Mouse (Mus musculus): ENCODE results near the gene Col25a1. TPM values are rescaled to one million over a fixed set of nuclear protein-coding genes. Genes with fewer than 3 reads are reported as not detected.

Gene Col25a1
- polyA plus RNA-seq, 1 experiment: 0.04 TPM

GRCm38 (mm10) chr3:130137204-130137603 is 5.9 kb downstream of the Col25a1 start:
- Histone ChIP-seq H3K36me3 (ENCODE audit: control insufficient read depth, insufficient read depth, low read length) (no peaks in the 10 kb centered on the region), H3K27ac (ENCODE audit: insufficient read depth, low read depth, low read length) (no peak overlapping the region), H3K27me3 (ENCODE audit: control insufficient read depth, insufficient read depth, low read length) (no peaks in the 10 kb centered on the region), H3K4me3 (ENCODE audit: low read depth, low read length) (no peak overlapping the region), H3K4me1 (ENCODE audit: control insufficient read depth, insufficient read depth, insufficient read length, low read length) (no peaks in the 10 kb centered on the region)
- TF ChIP-seq POLR2A (IDR thresholded peaks at IDR 0.05; ENCODE audit: low read depth, low read length): no peak
- TF ChIP-seq CTCF (IDR thresholded peaks at IDR 0.05; ENCODE audit: extremely low read depth, insufficient read length, insufficient replicate concordance, low read depth, low read length): no peak

GRCm38 (mm10) chr3:130137640-130138039 is 6.3 kb downstream of the Col25a1 start:
- no peaks in the 10 kb centered on the region for H3K36me3 ChIP-seq (ENCODE audit: control insufficient read depth, insufficient read depth, low read length)
- H3K4me3 ChIP-seq (ENCODE audit: low read depth, low read length): no peak overlapping the region
- no peaks in the 10 kb centered on the region for H3K4me1 ChIP-seq (ENCODE audit: control insufficient read depth, insufficient read depth, insufficient read length, low read length)
- 11% methylated on average over 3 of the region's 3 CpGs for WGBS
- H3K27me3 ChIP-seq (ENCODE audit: control insufficient read depth, insufficient read depth, low read length): no peaks in the 10 kb centered on the region
- no peak overlapping the region for H3K27ac ChIP-seq (ENCODE audit: insufficient read depth, low read depth, low read length)
- no peak for TF ChIP-seq CTCF (IDR thresholded peaks at IDR 0.05; ENCODE audit: extremely low read depth, insufficient read length, insufficient replicate concordance, low read depth, low read length)
- no peak for TF ChIP-seq POLR2A (IDR thresholded peaks at IDR 0.05; ENCODE audit: low read depth, low read length)

- Histone ChIP-seq H3K27me3 (ENCODE audit: control insufficient read depth, insufficient read depth, low read length) (no peaks in the 10 kb centered on the region), H3K36me3 (ENCODE audit: control insufficient read depth, insufficient read depth, low read length) (no peaks in the 10 kb centered on the region), H3K27ac (ENCODE audit: insufficient read depth, low read depth, low read length) (no peak overlapping the region), H3K4me1 (ENCODE audit: control insufficient read depth, insufficient read depth, insufficient read length, low read length) (no peaks in the 10 kb centered on the region), H3K4me3 (ENCODE audit: low read depth, low read length) (no peak overlapping the region)
- TF ChIP-seq CTCF (IDR thresholded peaks at IDR 0.05; ENCODE audit: extremely low read depth, insufficient read length, insufficient replicate concordance, low read depth, low read length) (no peak), POLR2A (IDR thresholded peaks at IDR 0.05; ENCODE audit: low read depth, low read length) (no peak)
- 72% methylated on average over 12 of the region's 12 CpGs for WGBS
These were observed 14.6 kb downstream of the Col25a1 start for GRCm38 (mm10) chr3:130145874-130146273.

GRCm38 (mm10) chr3:130147827-130148226 is 16.5 kb downstream of the Col25a1 start:
- TF ChIP-seq POLR2A (IDR thresholded peaks at IDR 0.05; ENCODE audit: low read depth, low read length) (no peak), CTCF (IDR thresholded peaks at IDR 0.05; ENCODE audit: extremely low read depth, insufficient read length, insufficient replicate concordance, low read depth, low read length) (no peak)
- H3K4me1 ChIP-seq (ENCODE audit: control insufficient read depth, insufficient read depth, insufficient read length, low read length): no peaks in the 10 kb centered on the region
- no peaks in the 10 kb centered on the region for H3K27me3 ChIP-seq (ENCODE audit: control insufficient read depth, insufficient read depth, low read length)
- WGBS: 45% methylated on average over 8 of the region's 8 CpGs
- H3K4me3 ChIP-seq (ENCODE audit: low read depth, low read length): no peak overlapping the region
- H3K36me3 ChIP-seq (ENCODE audit: control insufficient read depth, insufficient read depth, low read length): no peaks in the 10 kb centered on the region
- H3K27ac ChIP-seq (ENCODE audit: insufficient read depth, low read depth, low read length): no peak overlapping the region

GRCm38 (mm10) chr3:130149180-130149579 is 17.9 kb downstream of the Col25a1 start:
- Histone ChIP-seq H3K27ac (ENCODE audit: insufficient read depth, low read depth, low read length) (no peak overlapping the region), H3K4me3 (ENCODE audit: low read depth, low read length) (no peak overlapping the region), H3K27me3 (ENCODE audit: control insufficient read depth, insufficient read depth, low read length) (no peaks in the 10 kb centered on the region), H3K4me1 (ENCODE audit: control insufficient read depth, insufficient read depth, insufficient read length, low read length) (no peaks in the 10 kb centered on the region), H3K36me3 (ENCODE audit: control insufficient read depth, insufficient read depth, low read length) (no peaks in the 10 kb centered on the region)
- WGBS: 68% methylated on average over 1 of the region's 1 CpGs
- TF ChIP-seq CTCF (IDR thresholded peaks at IDR 0.05; ENCODE audit: extremely low read depth, insufficient read length, insufficient replicate concordance, low read depth, low read length) (no peak), POLR2A (IDR thresholded peaks at IDR 0.05; ENCODE audit: low read depth, low read length) (no peak)

GRCm38 (mm10) chr3:130153117-130153516 is 21.8 kb downstream of the Col25a1 start:
- WGBS: 74% methylated on average over 3 of the region's 3 CpGs
- H3K27ac ChIP-seq (ENCODE audit: insufficient read depth, low read depth, low read length): no peak overlapping the region
- TF ChIP-seq CTCF (IDR thresholded peaks at IDR 0.05; ENCODE audit: extremely low read depth, insufficient read length, insufficient replicate concordance, low read depth, low read length) (no peak), POLR2A (IDR thresholded peaks at IDR 0.05; ENCODE audit: low read depth, low read length) (no peak)
- no peaks in the 10 kb centered on the region for H3K4me1 ChIP-seq (ENCODE audit: control insufficient read depth, insufficient read depth, insufficient read length, low read length)
- no peaks in the 10 kb centered on the region for H3K36me3 ChIP-seq (ENCODE audit: control insufficient read depth, insufficient read depth, low read length)
- H3K27me3 ChIP-seq (ENCODE audit: control insufficient read depth, insufficient read depth, low read length): no peaks in the 10 kb centered on the region
- H3K4me3 ChIP-seq (ENCODE audit: low read depth, low read length): no peak overlapping the region

- no peaks in the 10 kb centered on the region for H3K36me3 ChIP-seq (ENCODE audit: control insufficient read depth, insufficient read depth, low read length)
- H3K27me3 ChIP-seq (ENCODE audit: control insufficient read depth, insufficient read depth, low read length): no peaks in the 10 kb centered on the region
- 62% methylated on average over 3 of the region's 3 CpGs for WGBS
- TF ChIP-seq POLR2A (IDR thresholded peaks at IDR 0.05; ENCODE audit: low read depth, low read length) (no peak), CTCF (IDR thresholded peaks at IDR 0.05; ENCODE audit: extremely low read depth, insufficient read length, insufficient replicate concordance, low read depth, low read length) (no peak)
- no peak overlapping the region for H3K27ac ChIP-seq (ENCODE audit: insufficient read depth, low read depth, low read length)
- no peaks in the 10 kb centered on the region for H3K4me1 ChIP-seq (ENCODE audit: control insufficient read depth, insufficient read depth, insufficient read length, low read length)
- H3K4me3 ChIP-seq (ENCODE audit: low read depth, low read length): no peak overlapping the region
These were observed 26.2 kb downstream of the Col25a1 start for GRCm38 (mm10) chr3:130157551-130157950.

GRCm38 (mm10) chr3:130159906-130160305 is 28.6 kb downstream of the Col25a1 start:
- no peaks in the 10 kb centered on the region for H3K4me1 ChIP-seq (ENCODE audit: control insufficient read depth, insufficient read depth, insufficient read length, low read length)
- H3K4me3 ChIP-seq (ENCODE audit: low read depth, low read length): no peak overlapping the region
- no peak for TF ChIP-seq CTCF (IDR thresholded peaks at IDR 0.05; ENCODE audit: extremely low read depth, insufficient read length, insufficient replicate concordance, low read depth, low read length)
- TF ChIP-seq POLR2A (IDR thresholded peaks at IDR 0.05; ENCODE audit: low read depth, low read length): no peak
- WGBS: 46% methylated on average over 4 of the region's 4 CpGs
- no peaks in the 10 kb centered on the region for H3K36me3 ChIP-seq (ENCODE audit: control insufficient read depth, insufficient read depth, low read length)
- H3K27ac ChIP-seq (ENCODE audit: insufficient read depth, low read depth, low read length): no peak overlapping the region
- H3K27me3 ChIP-seq (ENCODE audit: control insufficient read depth, insufficient read depth, low read length): no peaks in the 10 kb centered on the region
